Mouse (Mus musculus) cerebellum, adult 11 months (tissue): ENCODE data around the gene Cyp26b1.

Experiments
- DNase-seq: peaks from one replicate; pipeline ENCODE4 v3.0.0; 2022

Gene Cyp26b1

GRCm38 (mm10) chr6:84549852-84550437 is 43.8 kb downstream of the Cyp26b1 start:
- DNase-seq = no peak

GRCm38 (mm10) chr6:84545428-84545827 is 48.3 kb downstream of the Cyp26b1 start:
- no peak for DNase-seq

- DNase-seq = no peak
These were observed 49.3 kb downstream of the Cyp26b1 start for GRCm38 (mm10) chr6:84544359-84544758.

GRCm38 (mm10) chr6:84543516-84543915 is 50.2 kb downstream of the Cyp26b1 start:
- no peak for DNase-seq

DNA sequence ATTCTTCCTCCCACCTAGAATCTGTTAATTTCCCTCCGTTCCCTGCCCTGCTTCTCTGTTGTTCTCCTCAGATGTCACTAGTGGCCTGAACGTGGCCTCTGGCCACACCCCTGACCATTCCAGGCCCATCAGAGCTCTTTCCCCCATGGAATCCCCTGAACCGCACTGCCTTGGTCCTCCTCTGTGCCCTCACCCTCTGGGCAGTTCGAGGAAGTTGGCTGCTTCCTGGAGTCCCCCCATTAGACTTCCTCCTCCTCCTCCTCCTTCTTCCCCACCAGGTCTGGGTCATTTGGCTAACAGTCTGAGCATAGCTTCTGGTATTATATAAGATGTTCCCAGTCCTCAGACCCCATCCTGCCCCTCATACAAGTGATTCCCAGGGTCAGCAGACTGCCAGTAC is 53.8 kb downstream of the Cyp26b1 start:
- no peak for DNase-seq

DNA sequence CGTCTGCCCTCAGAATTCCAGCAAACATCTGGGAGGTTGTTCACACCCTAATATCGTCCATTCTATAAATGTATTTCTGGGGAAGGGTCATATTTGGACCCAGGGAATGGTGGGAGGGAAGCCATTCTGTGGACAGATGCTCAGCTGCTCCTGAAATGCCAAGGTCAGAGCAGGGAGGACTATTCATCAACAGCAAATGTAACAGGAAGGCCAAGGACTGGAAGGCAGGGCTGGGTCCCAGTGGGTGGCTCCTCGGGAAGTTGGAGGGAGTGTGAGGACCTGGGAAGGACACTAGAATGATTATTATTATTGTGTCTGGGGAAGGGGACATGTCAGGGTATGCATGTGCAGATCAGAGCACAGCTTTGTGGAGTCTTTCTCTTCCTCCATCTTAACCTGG is 55.0 kb downstream of the Cyp26b1 start:
- no peak for DNase-seq

DNA sequence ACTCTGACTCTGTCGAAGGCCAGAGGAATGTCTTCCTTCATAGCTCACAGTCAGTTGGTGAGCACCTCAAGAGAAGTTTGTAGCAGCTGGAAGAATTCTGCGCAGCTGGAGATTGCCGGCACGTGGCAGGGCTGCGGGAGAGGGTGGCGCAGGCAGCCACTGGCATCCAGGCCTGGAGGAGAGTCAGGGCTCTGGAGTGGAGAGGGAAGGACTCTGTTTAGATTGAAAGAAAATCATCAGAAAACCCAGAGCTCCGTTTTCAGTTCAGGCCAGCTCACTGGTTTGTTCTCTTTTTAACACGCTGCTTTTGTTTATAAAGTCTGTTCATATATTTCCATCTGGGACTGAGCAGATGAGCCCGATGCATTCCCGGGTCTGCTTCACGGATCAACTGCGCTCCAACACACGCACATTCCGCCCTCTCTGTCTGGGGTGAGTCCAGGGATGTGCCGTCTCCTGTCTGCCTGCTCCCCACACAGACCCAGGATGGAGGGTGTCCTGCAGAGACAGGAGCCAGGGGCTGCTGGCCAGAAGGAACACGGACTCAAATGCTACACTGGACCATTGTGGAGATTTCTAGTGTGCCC is 56.0 kb downstream of the Cyp26b1 start:
- no peak for DNase-seq

GRCm38 (mm10) chr6:84534944-84535343 is 58.8 kb downstream of the Cyp26b1 start:
- DNase-seq = no peak

DNA sequence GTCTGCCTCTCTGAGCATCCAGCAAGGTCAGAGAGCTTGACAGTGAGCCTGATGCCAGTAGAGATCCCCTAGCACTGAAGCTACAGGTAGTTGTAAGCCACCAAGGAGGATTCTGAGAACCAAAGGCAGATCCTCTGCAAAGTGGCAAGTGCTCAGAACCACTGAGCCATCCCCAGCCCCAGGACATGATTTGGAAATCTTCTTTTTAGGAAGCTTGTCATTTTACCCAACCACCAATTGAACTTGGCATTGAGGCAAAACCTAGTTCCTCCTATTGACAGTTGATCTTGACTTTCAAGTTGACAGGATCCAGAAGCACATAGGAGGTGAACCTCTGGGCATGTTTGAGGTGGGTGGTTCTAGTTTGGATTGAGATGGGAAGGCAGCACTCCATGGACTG is 63.8 kb downstream of the Cyp26b1 start:
- no peak for DNase-seq

DNA sequence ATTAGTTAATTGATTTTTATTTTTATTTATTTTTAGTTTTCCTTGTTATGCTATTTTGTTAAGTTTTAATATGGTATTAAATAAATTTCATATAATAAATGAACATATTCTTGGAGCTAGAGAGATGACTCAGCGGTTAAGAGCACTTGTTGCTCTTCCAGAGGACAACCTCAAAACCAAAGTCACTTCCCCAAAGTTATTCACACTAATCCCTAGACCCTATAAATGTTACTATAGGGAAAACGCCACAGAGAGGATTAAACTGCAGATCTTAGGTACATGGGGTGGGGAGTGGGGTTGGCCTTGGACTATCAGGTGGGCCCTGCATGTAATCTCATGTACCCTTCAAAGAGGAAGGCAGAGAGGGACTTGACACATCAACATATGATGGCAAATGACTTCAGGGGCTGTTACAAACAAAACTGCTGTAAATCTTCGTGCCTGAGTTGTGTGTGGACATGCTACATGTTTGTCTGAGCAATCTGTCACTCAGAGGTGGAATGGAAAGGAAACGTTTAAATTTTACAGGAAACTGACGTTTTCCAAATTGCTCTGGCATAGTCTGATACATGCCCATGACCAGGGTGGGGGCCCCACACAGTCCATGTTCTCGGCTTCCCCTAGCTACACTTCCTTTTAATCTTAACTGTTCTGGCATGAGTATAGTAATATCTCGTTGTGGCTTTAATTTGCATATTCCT is 68.7 kb downstream of the Cyp26b1 start:
- no peak for DNase-seq
